Mouse (Mus musculus) midbrain, embryonic 12.5 days (tissue): Measurements from ENCODE around the gene Siae. TPM values are rescaled to one million over a fixed set of nuclear protein-coding genes. Genes with fewer than 3 reads are reported as not detected.

Experiments used
- ATAC-seq: fragments of 200-750 bp; cut with Nextera tagmentation; 2 replicates; pipeline ENCODE4 v1.8.0; 2017; ENCODE audit warnings: low read depth, moderate TSS enrichment, moderate library complexity; ENCODE audit not compliant: low FRiP score
- H3K27ac ChIP-seq: fragments of 300-500 bp; sonication (generic); replicated peaks from 2 replicates; pipeline ENCODE4 v1.5.1; 2016; ENCODE audit warnings: mild to moderate bottlenecking
- H3K27me3 ChIP-seq: fragments of 300-500 bp; sonication (generic); 2 replicates; pipeline ENCODE4 v1.6.1; 2016; ENCODE audit warnings: mild to moderate bottlenecking
- H3K36me3 ChIP-seq: fragments of 300-500 bp; sonication (generic); 2 replicates; pipeline ENCODE4 v1.6.1; 2016
- H3K4me1 ChIP-seq: fragments of 300-500 bp; sonication (generic); 2 replicates; pipeline ENCODE4 v1.6.1; 2016
- H3K4me2 ChIP-seq: fragments of 300-500 bp; sonication (generic); replicated peaks from 2 replicates; pipeline ENCODE4 v1.6.1; 2016; ENCODE audit warnings: mild to moderate bottlenecking, moderate library complexity
- H3K4me3 ChIP-seq: fragments of 300-500 bp; sonication (generic); 2 replicates; pipeline ENCODE4 v1.5.1; 2016; ENCODE audit warnings: mild to moderate bottlenecking
- H3K9ac ChIP-seq: fragments of 300-500 bp; sonication (generic); replicated peaks from 2 replicates; pipeline ENCODE4 v1.6.1; 2016; ENCODE audit warnings: mild to moderate bottlenecking, moderate library complexity
- H3K9me3 ChIP-seq: fragments of 300-500 bp; sonication (generic); 2 replicates; pipeline ENCODE4 v1.6.1; 2016; ENCODE audit warnings: mild to moderate bottlenecking
- WGBS: fragments of 180-500 bp; shearing (Covaris S2); methylation state at CpG from one replicate; pipeline ENCODE4 v1.1.7; 2016; 5-methylcytosine and 5-hydroxymethylcytosine counted together
- polyA plus RNA-seq: library from polyadenylated mRNA; unstranded; fragments of >200 nt; fragmentation: Nextera tagmentation; extraction: Ambion mirVana; gene quantifications from 2 replicates; pipeline ENCODE4 v1.2.1, GENCODE M21; 2016

Siae gene
- polyA plus RNA-seq = 6.8 and 7.7 TPM in 2 replicates

DNA sequence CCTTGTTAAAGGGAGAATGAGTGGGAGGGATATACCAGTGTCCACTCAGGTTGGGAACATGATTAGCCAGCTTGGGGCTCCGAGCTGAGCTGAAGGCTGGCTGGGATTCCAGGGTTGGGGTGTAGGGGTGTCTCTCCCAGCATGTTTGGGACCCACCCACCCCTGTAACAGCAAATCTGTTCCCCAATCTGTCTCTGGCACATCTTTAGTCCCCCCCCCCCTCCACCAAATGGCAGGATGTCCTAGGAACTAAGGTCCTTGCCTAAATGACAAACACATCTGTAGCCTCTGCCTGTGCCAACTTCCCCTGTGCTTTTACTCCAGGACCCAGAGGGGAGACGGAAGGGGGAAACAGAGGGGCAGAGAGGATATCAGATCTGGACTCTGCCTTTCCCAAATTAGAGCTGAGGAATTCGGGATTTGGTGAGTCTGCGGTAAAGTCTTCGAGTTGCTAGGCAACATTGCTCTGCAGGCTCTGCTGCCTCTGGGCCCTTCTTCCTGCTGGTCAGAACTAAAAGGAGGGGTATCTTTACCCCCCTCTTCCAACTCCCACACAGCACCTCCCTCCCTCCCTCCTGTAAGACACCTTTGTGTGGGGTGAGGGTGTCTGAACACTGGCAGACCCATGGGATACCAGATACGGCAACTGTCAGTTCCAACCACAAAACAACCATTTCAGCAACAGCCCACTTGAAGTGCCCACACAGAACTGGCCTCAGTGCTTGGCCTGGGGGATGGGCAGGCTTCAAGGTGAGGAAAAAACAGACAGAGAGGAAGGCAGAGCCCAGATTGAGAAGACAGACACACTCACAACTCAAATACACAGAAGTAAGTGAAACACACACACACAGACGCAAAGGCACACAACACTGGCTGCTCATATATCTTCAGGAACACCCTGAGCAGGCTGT lies at the start of gene Siae:
TSS of gene Siae (plus strand) at position 861 of the 911 bp plus-strand sequence.
- no peaks in the 10 kb centered on the region for H3K9me3 ChIP-seq
- H3K36me3 ChIP-seq = no peaks in the 10 kb centered on the region
- H3K27me3 ChIP-seq = peaks cover 61% of the 10 kb centered on the region
- H3K9ac ChIP-seq = no peak within 1 kb of the TSS
- no peak for ATAC-seq
- 19% methylated on average over 7 of the region's 7 CpGs for WGBS
- peaks cover 22% of the 10 kb centered on the region for H3K4me1 ChIP-seq
- H3K4me2 ChIP-seq = no peak within 1 kb of the TSS
- H3K27ac ChIP-seq = no peak within 1 kb of the TSS
- no peak within 1 kb of the TSS for H3K4me3 ChIP-seq

DNA sequence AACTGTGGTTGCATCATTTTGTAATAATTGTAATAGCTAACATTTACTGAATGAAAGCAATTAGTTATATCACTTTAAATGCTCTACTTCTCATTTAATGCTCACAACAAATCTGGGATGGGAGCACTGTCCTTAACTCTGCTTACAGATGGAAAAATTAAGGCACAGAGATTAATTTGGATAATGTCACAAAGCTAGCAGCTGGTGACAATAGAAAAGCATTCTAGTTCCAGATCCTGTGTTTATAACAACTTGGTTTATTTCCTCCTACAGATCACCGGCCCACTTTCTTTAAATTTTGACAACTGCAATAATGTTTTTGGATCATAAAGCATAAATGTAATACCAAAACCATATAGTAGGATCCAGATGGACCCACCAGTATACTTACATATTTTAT lies 49.5 kb upstream of the Siae start:
- Histone ChIP-seq H3K4me3 (no peak overlapping the region), H3K36me3 (no peaks in the 10 kb centered on the region), H3K9me3 (no peaks in the 10 kb centered on the region), H3K4me1 (no peaks in the 10 kb centered on the region), H3K27me3 (no peaks in the 10 kb centered on the region), H3K27ac (no peak overlapping the region), H3K9ac (no peak overlapping the region), H3K4me2 (no peak overlapping the region)
- ATAC-seq = no peak
- WGBS = 97% methylated on average over 1 of the region's 1 CpGs

DNA sequence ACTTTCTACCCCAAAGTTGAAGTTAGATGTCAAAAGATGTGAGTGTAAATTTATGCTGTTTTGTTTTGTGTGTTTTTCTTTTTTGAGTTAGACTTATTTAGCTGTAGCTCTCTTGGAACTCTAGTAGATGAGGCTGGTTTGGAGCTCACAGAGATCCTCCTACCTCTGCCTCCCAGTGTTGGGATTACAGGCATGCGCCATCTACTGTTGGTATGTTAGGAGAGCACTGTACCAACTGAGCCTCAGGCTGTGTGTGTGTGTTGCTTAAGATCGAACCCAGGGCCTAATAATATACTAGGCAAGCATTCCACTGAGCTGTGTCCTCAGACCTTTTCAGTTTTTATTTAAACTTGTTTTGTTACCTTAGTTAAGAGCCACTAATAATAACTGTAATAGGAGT lies 43.4 kb upstream of the Siae start:
- H3K4me1 ChIP-seq = no peaks in the 10 kb centered on the region
- no peak overlapping the region for H3K27ac ChIP-seq
- no peak overlapping the region for H3K4me3 ChIP-seq
- no peaks in the 10 kb centered on the region for H3K9me3 ChIP-seq
- 92% methylated on average over 2 of the region's 2 CpGs for WGBS
- no peak for ATAC-seq
- H3K27me3 ChIP-seq = no peaks in the 10 kb centered on the region
- no peak overlapping the region for H3K4me2 ChIP-seq
- H3K36me3 ChIP-seq = no peaks in the 10 kb centered on the region
- no peak overlapping the region for H3K9ac ChIP-seq

DNA sequence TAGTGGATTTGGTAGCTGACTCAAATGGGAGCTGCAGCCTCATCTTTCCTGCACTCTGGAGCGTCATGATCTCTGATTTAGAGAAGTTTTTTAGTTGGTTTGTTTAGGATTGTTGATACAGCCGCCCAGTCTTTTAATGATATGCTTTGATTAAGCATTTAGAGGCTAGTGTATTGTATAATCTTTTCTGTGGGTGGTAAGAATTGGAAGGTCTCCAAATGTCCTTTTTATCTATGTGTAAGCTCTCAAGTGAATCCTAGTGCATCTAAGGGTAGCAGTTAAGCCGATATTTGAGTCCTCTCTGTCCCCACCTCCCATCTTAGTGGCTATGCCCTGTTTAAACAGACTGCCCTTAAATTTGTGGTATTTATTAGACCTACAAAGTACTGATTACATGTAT lies 41.0 kb upstream of the Siae start:
- WGBS = 92% methylated on average over 3 of the region's 3 CpGs

DNA sequence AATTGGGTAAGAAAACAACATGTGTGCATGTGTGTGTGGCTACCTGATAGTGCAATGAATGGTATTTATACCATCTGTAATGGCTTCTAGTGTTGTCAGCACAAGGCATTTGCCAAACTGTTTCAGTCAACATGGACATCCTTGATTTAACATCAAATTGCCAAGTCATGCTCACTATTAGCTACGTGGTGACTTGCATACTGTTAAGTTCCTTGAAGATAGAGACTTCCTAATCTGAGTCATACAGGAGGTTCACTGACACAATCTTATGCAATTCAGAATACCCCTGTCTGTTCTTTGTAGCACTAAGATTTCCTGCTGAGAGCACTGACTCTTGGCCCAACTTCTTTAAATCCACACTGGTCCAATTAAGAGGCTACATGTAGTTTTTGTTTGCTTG lies 38.0 kb upstream of the Siae start:
- WGBS = 72% methylated on average over 1 of the region's 1 CpGs
- Histone ChIP-seq H3K27me3 (no peaks in the 10 kb centered on the region), H3K9ac (no peak overlapping the region), H3K36me3 (peaks cover 27% of the 10 kb centered on the region), H3K4me2 (no peak overlapping the region), H3K4me3 (no peak overlapping the region), H3K4me1 (no peaks in the 10 kb centered on the region), H3K27ac (no peak overlapping the region), H3K9me3 (no peaks in the 10 kb centered on the region)
- ATAC-seq = no peak

More for the DNA sequence above, 41.0 kb upstream of the Siae start:
- Histone ChIP-seq H3K27ac (no peak overlapping the region), H3K4me1 (no peaks in the 10 kb centered on the region), H3K4me3 (no peak overlapping the region), H3K36me3 (peaks cover 8% of the 10 kb centered on the region), H3K27me3 (no peaks in the 10 kb centered on the region), H3K9me3 (no peaks in the 10 kb centered on the region), H3K9ac (no peak overlapping the region), H3K4me2 (no peak overlapping the region)
- no peak for ATAC-seq

DNA sequence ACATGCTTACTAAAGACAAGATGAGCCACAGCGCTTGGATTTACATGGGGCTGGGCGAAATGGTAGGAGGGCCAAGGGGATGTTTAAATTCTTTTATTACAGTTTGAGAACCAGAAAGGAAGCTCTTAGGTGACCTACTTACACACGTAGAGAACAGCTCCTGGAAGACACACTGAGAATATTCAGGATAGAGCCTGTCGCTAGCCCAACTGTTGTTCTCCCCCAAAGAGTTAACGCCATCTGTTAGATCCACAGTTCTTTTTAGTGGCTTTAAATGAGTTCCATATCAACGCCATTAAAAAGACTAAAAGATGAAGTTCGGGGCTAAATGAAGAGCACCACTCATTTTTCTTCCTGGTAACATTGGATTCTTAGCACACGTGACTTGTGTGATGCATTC lies 36.5 kb upstream of the Siae start:
- Histone ChIP-seq H3K9me3 (no peaks in the 10 kb centered on the region), H3K27me3 (no peaks in the 10 kb centered on the region), H3K27ac (no peak overlapping the region), H3K4me2 (no peak overlapping the region), H3K4me3 (no peak overlapping the region), H3K36me3 (peaks cover 36% of the 10 kb centered on the region), H3K9ac (no peak overlapping the region), H3K4me1 (no peaks in the 10 kb centered on the region)
- ATAC-seq = no peak
- WGBS = 93% methylated on average over 8 of the region's 8 CpGs

DNA sequence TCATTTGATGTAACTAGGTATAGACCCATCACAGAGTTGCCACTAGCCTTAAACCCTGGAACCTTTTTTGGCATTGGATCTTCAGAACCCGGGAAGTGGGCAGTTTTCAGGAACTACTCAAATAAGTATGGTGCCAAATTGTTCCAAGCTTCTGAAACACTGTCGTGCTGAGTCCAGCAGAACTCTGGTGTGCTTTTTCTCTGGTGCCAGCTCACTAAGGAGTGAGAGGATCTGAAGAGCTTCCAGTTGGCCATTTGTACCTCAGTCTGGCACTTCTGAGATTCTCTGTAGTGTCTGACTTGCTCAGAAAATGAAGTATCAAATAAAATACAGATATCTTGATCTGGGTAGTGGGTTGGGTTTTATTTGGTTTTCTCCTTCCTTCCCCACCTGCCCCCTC lies 35.5 kb upstream of the Siae start:
- Histone ChIP-seq H3K4me1 (no peaks in the 10 kb centered on the region), H3K27ac (no peak overlapping the region), H3K9me3 (no peaks in the 10 kb centered on the region), H3K9ac (no peak overlapping the region), H3K4me2 (no peak overlapping the region), H3K4me3 (no peak overlapping the region), H3K36me3 (peaks cover 42% of the 10 kb centered on the region), H3K27me3 (no peaks in the 10 kb centered on the region)
- no peak for ATAC-seq
- 94% methylated on average over 2 of the region's 2 CpGs for WGBS

DNA sequence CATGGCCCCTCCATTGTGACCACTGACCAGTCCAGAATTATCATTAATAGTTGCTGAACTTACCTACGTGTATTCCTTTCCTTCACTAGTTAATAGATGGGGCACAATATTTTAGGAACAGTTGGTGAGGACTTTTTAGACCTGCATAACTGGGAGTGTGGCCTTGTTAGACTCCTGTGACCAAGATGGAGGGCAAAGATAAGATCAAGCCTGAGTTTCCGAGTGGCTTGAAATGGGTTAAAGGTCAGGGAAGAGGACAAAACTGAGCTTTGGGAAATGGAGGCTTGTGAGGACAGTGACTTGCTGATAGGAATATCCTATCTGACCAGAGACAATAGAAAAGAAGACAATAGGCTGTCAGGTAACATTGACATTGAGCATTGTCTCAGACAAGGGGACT lies 30.0 kb upstream of the Siae start:
- Histone ChIP-seq H3K4me2 (no peak overlapping the region), H3K9ac (no peak overlapping the region), H3K9me3 (no peaks in the 10 kb centered on the region), H3K27me3 (peaks cover 54% of the 10 kb centered on the region), H3K27ac (no peak overlapping the region), H3K4me3 (no peak overlapping the region), H3K4me1 (peaks cover 23% of the 10 kb centered on the region), H3K36me3 (peaks cover 27% of the 10 kb centered on the region)
- 90% methylated on average over 2 of the region's 2 CpGs for WGBS
- ATAC-seq = no peak

DNA sequence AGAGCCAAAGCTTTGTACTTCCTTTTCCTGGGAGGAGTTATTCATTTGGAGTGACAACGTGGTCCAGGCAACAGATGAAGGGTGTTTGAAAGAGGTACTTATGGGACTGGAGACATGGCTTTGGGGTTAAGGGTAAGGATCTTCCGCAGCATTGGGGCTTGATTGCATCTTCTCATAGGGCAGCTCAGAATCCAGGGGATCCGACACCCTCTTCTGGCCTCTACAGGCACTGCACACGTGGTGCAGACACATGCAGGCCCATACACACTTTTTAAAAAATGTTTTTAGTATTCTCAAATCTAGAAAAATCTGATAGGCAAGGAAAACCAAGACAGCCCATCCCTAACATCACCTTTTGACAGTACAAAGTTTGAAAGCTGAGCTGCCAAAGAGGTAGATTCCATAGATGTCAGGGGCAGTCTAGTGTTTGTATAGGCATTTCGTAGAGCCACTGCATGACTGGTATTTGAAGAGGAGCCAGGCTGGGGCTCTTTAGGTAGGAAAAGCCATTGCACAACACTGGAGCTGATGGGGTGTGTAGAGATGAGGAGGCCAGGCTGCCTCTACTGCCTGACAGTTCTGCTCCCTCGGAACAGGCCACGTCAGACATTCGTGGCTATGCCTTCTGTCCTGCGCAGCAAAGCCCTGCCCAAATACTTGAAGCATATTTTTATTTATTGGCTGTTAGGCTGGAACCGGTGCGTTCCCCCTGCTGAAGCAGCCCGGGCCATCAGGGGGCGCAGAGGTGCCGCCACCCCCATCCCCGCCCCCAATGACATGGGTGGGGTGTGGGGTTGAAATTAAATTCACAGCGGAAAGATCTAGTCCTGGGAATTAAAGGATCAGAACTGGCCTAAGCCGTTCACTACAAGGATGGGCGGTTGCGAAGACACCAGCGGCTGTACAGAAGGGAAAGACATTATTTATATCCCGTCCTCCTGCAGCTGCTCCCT lies 28.8 kb upstream of the Siae start:
- Histone ChIP-seq H3K9me3 (no peaks in the 10 kb centered on the region), H3K4me3 (no peak overlapping the region), H3K27ac (no peak overlapping the region), H3K27me3 (peaks cover 67% of the 10 kb centered on the region), H3K4me1 (peaks cover 34% of the 10 kb centered on the region), H3K9ac (no peak overlapping the region), H3K36me3 (peaks cover 18% of the 10 kb centered on the region), H3K4me2 (0 out of 2 replicates have a peak overlapping the region, but pooled peaks have one; percentile 22)
- ATAC-seq = peak; percentile 17; the same call in 1 of the 2 replicates
- 22% methylated on average over 21 of the region's 21 CpGs for WGBS

DNA sequence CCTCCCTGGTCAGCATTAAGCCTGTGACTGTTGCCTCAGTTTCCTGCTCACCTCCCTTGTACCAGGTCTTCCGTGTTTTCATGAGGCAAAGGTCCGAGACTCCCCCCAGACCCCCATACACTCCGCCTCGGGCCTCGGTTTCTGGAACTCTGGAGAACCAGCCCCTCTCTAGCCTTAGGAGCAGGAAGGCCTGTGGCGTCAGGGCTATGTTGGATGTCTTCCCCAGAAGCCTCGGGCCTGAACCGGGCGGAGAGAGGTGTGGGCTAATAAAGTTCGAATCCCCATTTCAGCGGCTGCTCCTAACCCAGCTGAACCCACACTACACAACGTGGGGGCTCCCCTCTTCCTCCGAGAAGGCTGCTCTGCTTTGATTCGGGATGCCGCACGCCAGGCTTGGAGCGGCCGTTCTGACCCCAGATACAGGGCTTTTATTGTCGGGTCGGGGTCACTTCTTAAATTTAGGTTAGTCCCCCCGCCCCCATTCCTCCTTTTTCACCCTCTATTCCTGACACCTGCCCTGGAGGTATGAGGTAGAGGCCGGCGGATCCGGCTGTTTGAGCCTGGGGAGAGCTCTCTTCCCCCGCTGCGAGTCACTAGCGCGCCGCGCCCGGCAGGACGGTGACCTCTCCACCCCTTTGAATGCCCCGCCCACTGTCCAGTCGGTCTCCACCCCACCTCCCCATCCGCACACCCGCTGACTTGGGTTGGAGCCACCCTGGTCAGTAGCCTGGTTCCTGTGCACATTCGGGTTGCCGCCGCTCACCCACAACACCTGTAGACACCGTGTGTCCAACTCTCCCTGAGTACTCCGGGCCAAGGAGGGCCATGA lies 27.9 kb upstream of the Siae start, which contains the start of gene Esam:
TSS of gene Esam (plus strand) at position 683 of the 829 bp plus-strand sequence.
- Histone ChIP-seq H3K4me2 (0 out of 2 replicates have a peak within 1 kb of the TSS, but pooled peaks have one; percentile 22), H3K36me3 (peaks cover 18% of the 10 kb centered on the region), H3K4me1 (peaks cover 34% of the 10 kb centered on the region), H3K9ac (no peak within 1 kb of the TSS), H3K4me3 (peak within 1 kb of the TSS; percentile 2; the same call in 1 of the 2 replicates), H3K9me3 (no peaks in the 10 kb centered on the region), H3K27me3 (peaks cover 74% of the 10 kb centered on the region), H3K27ac (no peak within 1 kb of the TSS)
- 3% methylated on average over 41 of the region's 41 CpGs for WGBS
- ATAC-seq = 0 out of 2 replicates have a peak, but pooled peaks have one; percentile 12
